Mouse (Mus musculus): Measurements from ENCODE around the gene Me3.

The Me3 gene

GRCm38 (mm10) chr7:89632342-89633251, at the start of gene Me3:
Me3 (plus strand) TSS chr7:89632392.
- no peak for DNase-seq (ENCODE audit: low read depth in 1 of 2, low spot score in 2 of 2)

- DNase-seq (ENCODE audit: low read depth in 1 of 2, low spot score in 2 of 2): no peak
Measured at GRCm38 (mm10) chr7:89590039-89590438, 42.2 kb upstream of the Me3 start.

GRCm38 (mm10) chr7:89590542-89591251, 41.5 kb upstream of the Me3 start:
- DNase-seq (ENCODE audit: low read depth in 1 of 2, low spot score in 2 of 2): no peak

GRCm38 (mm10) chr7:89595813-89596212, 36.4 kb upstream of the Me3 start:
- no peak for DNase-seq (ENCODE audit: low read depth in 1 of 2, low spot score in 2 of 2)

GRCm38 (mm10) chr7:89605589-89606536, 26.3 kb upstream of the Me3 start:
- DNase-seq (ENCODE audit: low read depth in 1 of 2, low spot score in 2 of 2): no peak

- DNase-seq (ENCODE audit: low read depth in 1 of 2, low spot score in 2 of 2): no peak
Measured at GRCm38 (mm10) chr7:89607329-89607728, 24.9 kb upstream of the Me3 start.

GRCm38 (mm10) chr7:89611236-89611635, 21.0 kb upstream of the Me3 start:
- no peak for DNase-seq (ENCODE audit: low read depth in 1 of 2, low spot score in 2 of 2)

- no peak for DNase-seq (ENCODE audit: low read depth in 1 of 2, low spot score in 2 of 2)
Measured at GRCm38 (mm10) chr7:89616235-89616634, 16.0 kb upstream of the Me3 start.

GRCm38 (mm10) chr7:89623331-89623730, 8.9 kb upstream of the Me3 start:
- DNase-seq (ENCODE audit: low read depth in 1 of 2, low spot score in 2 of 2): no peak

GRCm38 (mm10) chr7:89627393-89627792, 4.8 kb upstream of the Me3 start:
- DNase-seq (ENCODE audit: low read depth in 1 of 2, low spot score in 2 of 2): no peak

- no peak for DNase-seq (ENCODE audit: low read depth in 1 of 2, low spot score in 2 of 2)
Measured at GRCm38 (mm10) chr7:89628006-89628405, 4.2 kb upstream of the Me3 start.

- no peak for DNase-seq (ENCODE audit: low read depth in 1 of 2, low spot score in 2 of 2)
Measured at GRCm38 (mm10) chr7:89629006-89629405, 3.2 kb upstream of the Me3 start.

- DNase-seq (ENCODE audit: low read depth in 1 of 2, low spot score in 2 of 2): no peak
Measured at GRCm38 (mm10) chr7:89629914-89630313, 2.3 kb upstream of the Me3 start.

GRCm38 (mm10) chr7:89630796-89631195, 1.4 kb upstream of the Me3 start:
- no peak for DNase-seq (ENCODE audit: low read depth in 1 of 2, low spot score in 2 of 2)

GRCm38 (mm10) chr7:89640533-89640932, 8.3 kb downstream of the Me3 start:
- no peak for DNase-seq (ENCODE audit: low read depth in 1 of 2, low spot score in 2 of 2)

GRCm38 (mm10) chr7:89640944-89641661, 8.9 kb downstream of the Me3 start:
- no peak for DNase-seq (ENCODE audit: low read depth in 1 of 2, low spot score in 2 of 2)

GRCm38 (mm10) chr7:89645015-89645414, 12.8 kb downstream of the Me3 start:
- no peak for DNase-seq (ENCODE audit: low read depth in 1 of 2, low spot score in 2 of 2)

GRCm38 (mm10) chr7:89647864-89648263, 15.7 kb downstream of the Me3 start:
- no peak for DNase-seq (ENCODE audit: low read depth in 1 of 2, low spot score in 2 of 2)

GRCm38 (mm10) chr7:89657183-89657582, 25.0 kb downstream of the Me3 start:
- DNase-seq (ENCODE audit: low read depth in 1 of 2, low spot score in 2 of 2): no peak

GRCm38 (mm10) chr7:89657692-89658212, 25.6 kb downstream of the Me3 start:
- no peak for DNase-seq (ENCODE audit: low read depth in 1 of 2, low spot score in 2 of 2)
